Mouse (Mus musculus) large intestine, adult 2 months (tissue): Measurements from ENCODE around the gene Samd4b. TPM values are rescaled to one million over a fixed set of nuclear protein-coding genes. Genes with fewer than 3 reads are reported as not detected.
"Not testable (repeated sequence)": the region's sequence is repeated elsewhere in the genome, so short reads cannot be mapped to it uniquely, and the experiment has no call there.

Experiments used
- DNase-seq: peaks from one replicate; pipeline ENCODE4 v3.0.0-alpha.2; 2012; ENCODE audit warnings: low read depth, low spot score
- WGBS: fragments of 180-500 bp; shearing (Covaris S2); methylation state at CpG from one replicate; pipeline ENCODE4 v1.1.7; 2018; 5-methylcytosine and 5-hydroxymethylcytosine counted together
- polyA plus RNA-seq: library from polyadenylated mRNA; depleted of rRNA; stranded (reverse); fragments of >200 nt; gene quantifications from 2 replicates; pipeline ENCODE4 v1.2.3, GENCODE M21; 2012

Samd4b gene
- polyA plus RNA-seq, 1 experiment, result 45.3 TPM

DNA sequence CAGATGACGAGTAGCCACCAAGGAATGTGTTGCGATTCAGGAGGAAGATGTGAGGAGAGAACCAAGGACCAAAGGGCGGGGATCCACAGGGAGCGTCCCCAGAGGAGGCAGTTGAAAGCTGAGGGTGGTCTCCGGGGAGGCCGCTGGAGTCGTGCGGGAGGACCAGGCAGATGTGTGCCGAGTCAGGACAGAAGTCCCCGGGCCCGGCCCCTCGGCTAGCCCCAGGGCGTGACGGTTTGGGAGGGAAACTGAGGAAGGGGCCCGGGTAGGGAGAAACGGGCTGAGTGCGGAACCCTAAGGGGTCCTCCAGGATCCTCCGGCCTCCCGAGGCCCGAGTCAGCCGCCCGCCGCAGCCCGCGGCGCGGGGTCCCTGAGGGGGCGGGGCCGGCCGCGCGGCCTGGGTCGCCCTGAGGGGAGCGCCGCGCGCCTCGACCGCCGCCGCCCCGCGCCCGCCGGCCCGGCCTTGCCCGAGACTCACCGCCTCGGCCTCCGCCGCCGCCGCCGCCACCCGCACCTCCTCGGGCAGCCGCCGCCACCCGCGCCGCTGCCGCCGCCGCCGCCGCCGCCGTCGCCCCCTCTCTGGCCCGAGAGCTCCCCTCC, 162.2 kb downstream of the Samd4b start:
- no peak for DNase-seq
- WGBS, result 7% methylated on average over 61 of the region's 70 CpGs

DNA sequence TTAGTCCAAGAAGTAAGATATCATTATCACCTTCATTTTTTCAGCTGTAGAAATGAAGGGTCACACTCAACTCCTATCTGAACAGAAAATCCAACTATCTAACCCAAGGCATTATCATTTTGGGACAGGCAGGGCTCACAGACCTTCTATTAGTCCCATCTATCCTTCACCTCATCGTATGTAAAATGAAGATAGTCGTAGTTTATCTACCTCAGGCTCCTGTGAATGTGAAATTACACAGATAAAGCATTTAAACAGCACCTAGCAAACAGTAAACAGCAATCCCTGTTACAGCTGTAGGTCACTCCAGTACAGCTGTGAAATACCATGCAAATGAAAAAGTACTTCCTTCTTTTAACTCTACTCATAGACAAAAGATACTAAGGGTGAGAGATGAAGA, 165.7 kb downstream of the Samd4b start:
- 82% methylated on average over 2 of the region's 2 CpGs for WGBS
- DNase-seq, result no peak

DNA sequence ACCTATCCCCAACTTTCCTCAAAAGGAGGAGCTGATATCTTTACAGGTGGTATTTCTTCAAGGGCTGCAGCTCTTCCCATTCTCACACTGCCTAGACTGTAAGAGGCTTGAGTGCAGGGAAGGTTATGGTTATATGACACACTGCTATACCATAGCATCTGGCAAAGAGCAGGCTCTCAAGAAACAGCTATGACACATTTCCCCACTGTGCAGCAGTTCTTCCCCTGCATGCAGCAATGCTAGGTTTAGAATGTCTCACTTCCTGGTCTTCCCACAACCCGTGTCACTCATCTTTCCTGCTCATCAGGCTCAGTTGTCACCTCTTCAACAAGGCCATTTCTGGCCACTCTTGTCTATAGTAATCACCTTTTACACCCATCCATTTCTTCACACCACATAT, 167.4 kb downstream of the Samd4b start:
- no peak for DNase-seq
- WGBS, result 53% methylated on average over 1 of the region's 1 CpGs

DNA sequence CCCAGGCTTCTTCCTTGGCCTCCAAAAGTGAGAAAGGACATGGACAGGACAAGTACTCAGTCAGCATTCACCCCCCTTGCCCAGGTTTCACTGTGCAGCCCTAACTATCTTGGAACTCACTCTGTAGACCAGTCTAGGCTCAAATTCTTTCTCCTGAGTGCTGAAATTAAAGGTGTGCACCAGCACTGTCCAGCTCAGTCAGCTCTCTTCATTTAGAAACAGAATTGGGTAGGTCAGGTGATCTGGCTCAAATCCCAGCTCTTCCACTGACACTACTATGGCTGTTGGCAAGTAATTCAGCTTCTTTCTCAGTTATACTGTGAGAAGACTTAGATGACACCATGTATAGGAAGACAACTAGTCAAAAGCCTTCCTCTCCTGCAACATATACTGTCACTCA, 170.2 kb downstream of the Samd4b start:
- DNase-seq, result no peak

DNA sequence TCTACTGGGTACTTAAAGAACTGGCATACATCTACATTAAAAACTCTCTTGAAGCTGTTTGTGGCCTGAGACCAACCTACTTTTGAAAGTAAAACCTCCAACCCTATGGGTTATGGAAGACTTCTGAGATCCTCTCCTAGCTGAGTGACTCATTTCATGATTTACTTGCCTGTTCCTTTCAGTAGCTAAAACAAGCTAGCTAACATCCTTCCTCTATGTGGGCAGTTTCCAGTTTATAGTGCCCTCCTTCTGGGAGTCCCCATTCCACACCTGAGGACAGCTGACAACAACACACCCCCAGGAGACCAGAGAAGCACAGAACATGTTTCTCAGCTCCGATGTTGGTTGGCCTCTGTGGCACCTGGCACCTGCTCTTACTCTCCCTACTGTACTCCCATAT, 174.9 kb downstream of the Samd4b start:
- WGBS, result 83% methylated on average over 1 of the region's 1 CpGs
- DNase-seq, result no peak

DNA sequence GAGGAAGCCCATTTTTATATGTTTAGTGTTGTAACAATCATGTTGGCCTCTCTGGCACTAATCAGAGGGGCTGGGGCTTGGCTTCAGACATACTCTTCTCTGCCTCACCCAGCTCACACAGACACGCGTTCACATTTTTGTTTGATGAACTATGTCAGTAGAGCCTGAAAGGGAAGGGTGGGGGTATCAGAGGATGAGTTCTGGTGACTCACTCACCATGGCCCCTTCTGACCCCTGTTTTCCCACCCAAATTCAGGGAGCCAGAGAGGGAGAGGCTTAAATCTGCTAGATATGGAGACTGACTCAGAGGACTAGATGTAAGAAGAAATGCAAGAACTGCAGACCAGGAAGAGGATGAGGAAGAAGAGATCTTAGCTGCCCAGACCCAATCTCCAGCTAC, 178.5 kb downstream of the Samd4b start:
- WGBS, result 94% methylated on average over 2 of the region's 2 CpGs
- DNase-seq, result no peak

DNA sequence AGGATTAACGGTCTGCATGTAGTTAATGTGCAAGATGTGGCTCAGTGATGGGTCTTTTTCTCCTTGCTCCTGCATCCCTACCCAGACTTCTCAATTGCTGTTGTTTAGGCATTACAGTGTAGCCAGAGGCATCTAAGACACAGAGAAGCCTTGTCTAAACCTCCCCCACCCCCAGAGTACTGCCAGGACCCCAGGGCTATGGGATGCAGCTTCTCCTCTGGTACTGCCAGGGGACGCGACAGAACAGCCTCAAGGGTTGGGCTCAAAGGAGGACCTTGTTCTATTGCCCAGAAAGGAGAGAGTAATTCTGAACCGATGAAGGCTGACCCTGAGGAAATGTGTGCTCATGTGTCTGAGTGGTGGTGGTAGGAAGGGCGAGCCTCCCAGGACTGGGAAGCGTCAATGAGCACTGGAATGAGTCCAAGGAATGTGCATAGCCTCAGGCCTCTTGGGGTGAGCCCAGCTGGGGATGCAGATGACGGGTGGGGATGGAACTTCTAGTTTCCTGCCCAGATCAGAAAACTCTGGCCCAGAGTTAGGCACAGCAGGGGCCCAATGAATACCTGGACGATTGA, 179.8 kb downstream of the Samd4b start:
- no peak for DNase-seq
- WGBS, result 51% methylated on average over 8 of the region's 8 CpGs

DNA sequence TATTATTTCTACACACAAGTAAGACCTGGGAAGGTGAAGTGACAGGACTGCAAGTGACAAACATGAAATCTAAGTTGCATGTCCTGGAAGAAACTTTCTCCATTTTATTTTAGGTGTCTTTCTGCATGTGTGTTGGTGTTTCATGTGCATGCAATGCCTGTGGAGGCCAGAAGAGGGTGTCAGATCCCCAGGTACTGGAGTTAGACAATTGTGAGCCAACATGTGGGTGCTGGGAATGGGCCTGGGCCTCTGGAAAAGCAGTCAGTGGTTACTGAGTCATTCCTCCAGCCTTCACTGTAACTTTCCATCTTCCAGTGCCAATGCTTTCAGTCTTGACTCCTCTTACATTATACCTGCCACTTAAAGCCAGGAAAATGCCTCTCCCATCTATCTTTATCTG, 180.6 kb downstream of the Samd4b start:
- no peak for DNase-seq

DNA sequence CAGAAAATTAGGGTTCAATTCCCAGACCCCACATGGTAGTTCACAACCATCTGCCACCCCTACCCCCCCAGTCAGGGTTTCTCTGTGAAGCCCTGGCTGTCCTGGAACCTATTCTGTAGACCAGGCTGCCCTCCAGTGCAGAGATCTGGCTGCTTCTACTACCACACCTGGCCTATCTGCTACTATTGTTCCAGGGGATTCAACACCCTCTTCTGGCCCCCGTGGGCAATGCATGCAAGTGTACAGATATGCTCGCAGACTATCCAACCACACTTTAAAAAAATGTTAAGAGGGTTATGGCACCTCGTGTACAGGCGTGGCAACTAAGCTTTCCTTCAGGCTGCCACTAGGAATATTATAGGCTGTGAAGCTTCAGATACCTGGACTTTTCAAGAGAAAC, 185.1 kb downstream of the Samd4b start:
- DNase-seq, result no peak

DNA sequence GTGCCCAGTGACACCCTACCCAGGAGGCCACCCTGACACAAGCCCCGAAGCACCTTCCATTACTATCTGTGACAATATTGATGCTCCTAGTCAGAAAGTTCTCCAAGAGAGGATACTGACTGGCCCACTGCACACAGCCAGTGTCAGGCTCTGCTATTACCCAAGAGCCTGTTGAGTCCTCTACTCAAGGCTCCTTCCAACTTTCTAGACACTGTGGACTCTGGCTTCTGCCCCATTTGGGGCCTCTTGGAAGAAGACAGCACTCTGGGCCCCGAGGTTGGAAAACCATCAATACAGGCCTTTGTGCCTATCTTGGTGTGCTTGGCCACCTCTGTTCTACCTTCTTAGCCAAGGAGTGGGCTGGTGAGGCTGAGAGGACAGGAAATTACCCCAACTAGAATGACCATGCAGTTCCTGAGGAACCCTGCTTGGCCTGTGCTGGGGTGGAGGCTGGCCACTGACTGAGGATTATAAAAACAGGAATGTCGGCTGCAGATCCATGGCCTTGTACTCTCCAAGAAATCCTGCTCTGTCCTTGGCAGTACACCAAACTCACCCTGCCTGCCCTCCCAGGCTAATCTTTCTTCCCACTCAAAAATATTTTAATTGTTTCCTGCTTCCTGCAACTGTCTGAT, 187.0 kb downstream of the Samd4b start:
- WGBS, result 42% methylated on average over 3 of the region's 3 CpGs
- no peak for DNase-seq

More for the DNA sequence above, 185.1 kb downstream of the Samd4b start:
- WGBS, result 49% methylated on average over 4 of the region's 4 CpGs

DNA sequence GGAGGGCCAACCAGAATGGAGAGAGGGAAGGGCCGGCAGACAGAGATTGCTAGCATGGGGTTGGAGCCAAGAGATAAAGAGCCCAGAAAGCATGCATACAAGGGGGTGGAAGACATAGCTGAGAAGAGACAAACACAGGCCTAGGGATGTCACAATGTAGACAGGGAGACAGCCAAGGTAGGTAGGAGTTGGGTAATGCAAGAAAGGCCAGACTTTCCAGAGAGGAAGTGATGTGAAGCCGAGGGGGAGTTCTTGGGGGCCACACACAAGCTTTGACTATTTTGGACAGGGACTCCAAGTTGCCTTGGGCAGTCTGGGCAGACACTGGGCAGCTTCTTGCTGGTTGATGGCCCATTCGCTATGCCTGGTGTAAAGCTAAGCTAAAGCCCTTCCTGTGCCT, 196.0 kb downstream of the Samd4b start:
- 76% methylated on average over 3 of the region's 3 CpGs for WGBS
- no peak for DNase-seq

DNA sequence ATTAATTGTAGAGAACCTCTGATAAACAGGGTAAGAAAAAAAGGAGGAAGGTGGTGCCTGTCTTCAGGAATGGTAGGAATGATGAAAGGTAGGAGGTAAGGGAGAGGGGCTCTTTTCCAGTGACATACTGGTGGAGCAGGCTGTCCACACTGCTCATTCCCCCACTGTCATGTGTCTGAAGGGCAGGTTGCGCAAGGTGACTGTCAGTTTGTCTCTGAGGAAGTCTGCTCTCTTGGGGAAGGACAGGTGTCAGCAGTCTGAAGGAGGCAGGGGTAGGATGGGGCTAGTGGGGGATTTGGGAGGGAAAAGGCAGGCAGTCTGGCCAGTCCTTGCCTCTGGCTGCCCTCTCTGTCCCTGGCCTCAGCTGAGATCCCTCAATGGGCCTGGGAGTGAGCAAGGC, 196.9 kb downstream of the Samd4b start:
- no peak for DNase-seq
- 100% methylated on average over 1 of the region's 1 CpGs for WGBS

DNA sequence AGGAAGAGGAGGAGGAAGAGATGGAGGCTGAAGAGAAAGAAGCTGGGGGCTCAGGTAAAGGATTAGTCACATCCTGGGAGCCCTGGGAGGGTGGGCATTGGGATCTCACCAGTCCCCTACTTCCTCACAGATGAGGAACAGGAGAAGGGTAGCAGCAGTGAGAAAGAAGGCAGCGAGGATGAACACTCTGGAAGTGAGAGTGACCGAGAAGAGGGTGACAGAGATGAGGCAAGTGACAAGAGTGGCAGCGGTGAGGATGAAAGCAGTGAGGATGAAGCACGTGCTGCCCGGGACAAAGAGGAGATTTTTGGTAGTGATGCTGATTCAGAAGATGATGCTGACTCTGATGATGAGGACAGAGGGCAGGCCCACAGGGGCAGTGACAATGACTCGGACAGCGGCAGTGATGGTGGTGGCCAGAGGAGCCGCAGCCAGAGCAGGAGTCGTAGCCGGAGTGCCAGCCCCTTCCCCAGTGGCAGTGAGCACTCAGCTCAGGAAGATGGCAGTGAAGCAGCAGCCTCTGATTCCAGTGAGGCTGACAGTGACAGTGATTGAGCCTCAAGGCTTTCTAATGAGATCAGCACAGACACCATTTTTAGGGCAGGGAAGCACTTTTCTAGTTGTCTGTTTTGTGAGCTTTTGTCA, 199.1 kb downstream of the Samd4b start:
- 92% methylated on average over 10 of the region's 10 CpGs for WGBS
- DNase-seq, result no peak

DNA sequence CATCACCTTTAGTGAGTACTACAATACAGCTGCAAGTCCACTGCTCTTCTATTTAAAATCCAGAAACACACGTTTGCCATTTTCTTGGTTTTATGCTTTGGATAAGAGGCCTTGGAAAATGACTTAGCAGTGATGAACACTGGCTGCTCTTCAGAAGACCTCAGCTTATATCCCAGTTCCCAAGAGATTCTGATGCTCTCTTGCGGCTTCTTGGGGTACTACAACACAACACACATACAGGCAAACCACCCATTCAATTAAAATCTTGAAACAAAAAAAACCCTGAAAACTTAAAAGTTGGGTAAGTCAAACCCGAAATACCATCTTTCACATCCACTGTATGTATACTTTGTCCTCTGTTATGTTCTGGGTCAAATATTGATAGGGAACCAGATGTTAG, 199.9 kb downstream of the Samd4b start:
- DNase-seq, result no peak
- WGBS, result 60% methylated on average over 3 of the region's 3 CpGs

DNA sequence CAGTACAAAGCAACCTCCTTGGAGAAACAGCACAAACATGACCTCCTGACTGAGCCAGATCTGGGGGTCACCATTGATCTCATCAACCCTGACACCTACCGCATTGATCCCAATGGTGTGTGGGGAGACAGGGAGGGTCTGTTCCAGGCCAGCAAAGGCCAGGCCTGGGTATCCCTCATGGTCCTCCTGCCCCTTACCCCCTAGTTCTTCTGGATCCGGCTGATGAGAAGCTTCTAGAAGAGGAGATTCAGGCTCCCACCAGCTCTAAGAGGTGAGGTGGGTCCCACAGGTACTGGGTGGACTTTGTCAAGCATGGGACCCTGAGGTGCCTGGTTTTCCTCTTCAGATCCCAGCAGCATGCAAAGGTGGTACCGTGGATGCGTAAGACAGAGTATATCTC, 202.5 kb downstream of the Samd4b start:
- 97% methylated on average over 4 of the region's 4 CpGs for WGBS
- DNase-seq, result no peak

DNA sequence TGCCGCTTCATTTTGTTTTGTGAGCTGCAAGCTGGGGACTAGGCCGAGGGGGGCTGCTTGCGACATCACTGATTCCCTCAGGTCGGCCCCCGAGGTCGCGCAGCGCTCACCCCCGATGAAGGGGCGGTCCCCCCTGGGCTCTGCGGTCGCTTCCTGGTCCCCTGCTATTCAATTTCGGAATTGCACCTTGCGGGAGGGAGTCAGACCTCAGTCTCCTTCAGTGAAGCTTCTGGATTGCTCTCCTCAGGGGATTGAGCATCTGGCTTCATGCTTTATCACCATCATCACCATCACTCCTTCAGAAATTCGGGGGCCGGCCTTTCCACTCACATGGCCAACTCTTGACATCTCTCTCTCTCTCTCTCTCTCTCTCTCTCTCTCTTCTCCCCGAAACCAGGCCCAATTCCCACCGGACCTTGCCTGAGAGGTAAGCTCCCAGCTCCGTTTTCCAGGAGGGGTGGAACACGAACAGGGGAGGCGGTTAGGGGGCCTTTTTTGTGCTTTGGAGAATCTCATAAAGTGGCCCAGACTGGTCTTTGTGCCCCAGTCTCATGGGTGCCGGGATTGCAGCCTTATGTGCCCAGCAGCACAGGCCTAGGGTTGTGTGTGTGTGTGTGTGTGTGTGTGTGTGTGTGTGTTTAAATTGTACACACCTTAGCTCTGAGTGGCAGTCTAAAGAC, 204.5 kb downstream of the Samd4b start:
- 2% methylated on average over 22 of the region's 22 CpGs for WGBS
- no peak for DNase-seq

DNA sequence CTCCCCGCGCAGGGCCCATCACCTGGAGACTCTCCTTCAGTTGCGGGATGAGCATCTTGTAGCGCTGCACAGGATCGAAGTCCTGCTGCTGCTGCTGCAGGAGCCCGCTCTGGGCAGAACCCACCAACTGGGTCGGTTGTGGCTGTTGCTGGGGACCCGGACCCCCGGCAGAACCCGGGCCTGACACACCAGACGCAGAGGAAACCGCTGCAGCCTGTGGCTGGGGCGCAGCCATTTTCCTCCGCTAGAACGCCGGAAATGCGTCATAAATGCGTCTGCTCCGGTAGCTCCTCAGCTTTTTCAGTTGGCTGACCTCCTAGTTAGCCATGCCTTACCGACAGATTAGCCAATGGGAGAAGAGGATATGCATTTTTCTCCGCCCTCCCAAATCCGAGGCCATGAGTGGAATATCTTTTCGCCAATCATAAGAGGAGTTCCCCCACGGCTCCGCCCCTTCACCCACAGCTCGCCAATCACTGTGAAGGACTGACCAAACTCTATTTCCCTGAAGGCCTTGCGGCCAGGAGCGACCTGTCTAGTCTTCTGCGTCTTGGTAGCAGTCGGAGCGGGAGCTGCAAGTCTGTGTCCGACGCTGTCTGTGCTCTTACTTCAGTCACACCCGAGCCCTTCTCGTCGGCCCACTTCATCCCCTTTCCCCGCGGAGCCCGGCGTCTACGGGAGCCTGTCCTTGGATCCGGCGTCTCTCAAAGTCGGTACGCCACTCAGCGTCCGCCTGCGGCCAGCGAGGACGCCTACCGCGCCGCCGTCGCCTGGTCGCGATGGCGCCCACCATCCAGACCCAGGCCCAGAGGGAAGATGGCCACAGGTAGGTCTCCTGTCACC, 205.3 kb downstream of the Samd4b start, which contains the start of the genes Med29 and Paf1:
Gene Med29, minus strand, starts transcription at position 280 of the 843 bp plus-strand sequence.
Gene Paf1, plus strand, starts transcription at position 523 of the 843 bp plus-strand sequence.
- WGBS, result under 1% methylated on average over 58 of the region's 58 CpGs
- DNase-seq, result no peak

DNA sequence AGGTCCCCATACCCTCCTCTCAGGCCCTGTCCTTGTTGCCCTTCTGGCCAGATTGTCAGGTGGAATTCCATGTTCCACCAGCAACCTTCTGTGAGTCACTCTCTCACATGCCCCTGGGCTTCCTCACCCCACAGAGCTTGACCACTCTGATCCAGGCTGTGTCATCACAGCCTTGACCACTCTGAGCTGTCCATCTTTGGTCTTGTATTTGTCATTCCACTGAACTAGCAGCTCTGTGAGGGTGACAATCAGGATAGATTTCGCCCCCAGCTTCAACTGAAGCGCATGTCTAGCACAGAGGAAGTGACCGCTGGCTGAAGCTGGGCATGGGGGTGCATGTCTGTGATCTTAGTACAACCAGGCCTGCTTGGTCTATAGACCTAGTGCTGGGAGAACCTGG, 207.6 kb downstream of the Samd4b start:
- 98% methylated on average over 3 of the region's 3 CpGs for WGBS
- no peak for DNase-seq

DNA sequence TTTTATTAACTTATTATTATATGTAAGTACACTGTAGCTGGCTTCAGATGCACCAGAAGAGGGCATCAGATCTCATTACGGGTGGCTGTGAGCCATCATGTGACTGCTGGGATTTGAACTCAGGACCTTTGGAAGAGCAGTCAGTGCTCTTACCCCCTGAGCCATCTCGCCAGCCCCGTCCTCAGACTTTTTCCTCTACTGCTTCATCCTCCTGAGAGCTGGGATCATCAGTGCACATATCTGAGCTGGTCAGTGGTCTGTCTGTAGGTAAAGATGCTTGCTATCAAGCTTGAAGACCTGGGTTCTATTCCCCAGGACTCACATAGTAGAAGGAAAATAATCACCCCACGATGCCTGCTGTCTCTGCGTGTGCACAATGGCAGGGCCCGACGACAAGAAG, 210.6 kb downstream of the Samd4b start:
- 79% methylated on average over 7 of the region's 7 CpGs for WGBS
- not testable (repeated sequence) for DNase-seq

DNA sequence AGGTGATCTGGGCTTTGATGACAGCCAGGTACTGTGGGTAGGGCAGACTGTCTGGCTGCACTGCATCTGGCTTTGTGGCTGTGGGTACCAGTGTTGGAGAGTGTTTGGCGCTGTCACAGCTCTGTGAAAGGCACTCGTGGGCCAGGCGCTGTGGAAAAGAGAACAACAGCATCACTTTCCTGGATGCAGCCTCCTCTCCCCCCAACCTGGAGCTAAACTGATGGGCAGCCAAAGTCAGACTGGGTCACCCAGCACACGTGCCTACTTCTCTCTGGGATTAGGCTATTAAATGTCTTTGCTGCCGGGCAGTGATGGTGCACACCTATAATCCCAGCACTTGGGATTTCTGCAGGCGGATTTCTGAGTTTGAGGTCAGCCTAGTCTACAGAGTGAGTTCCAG, 211.1 kb downstream of the Samd4b start:
- DNase-seq, result not testable (repeated sequence)
- 73% methylated on average over 6 of the region's 6 CpGs for WGBS
